In genomic region chr12:118836411-118837341, GRCm38 (mm10) we compare ENCODE assay signal across 8 mouse cellular contexts. TPM values are rescaled to one million over a fixed set of nuclear protein-coding genes. Genes with fewer than 3 reads are reported as not detected.
A peak's percentile ranks its signal among the peaks of the same experiment; 100 is the strongest.
DNase-seq lines count a peak whose midpoint lies in the region; ATAC-seq and TF ChIP-seq lines count a peak whose summit lies in the region.

No protein-coding gene starts in this region.

- intact Hi-C loops in heart, postnatal 25 days (cut with DNase I), result no loop called here

- H3K4me2 ChIP-seq in heart, embryonic 14.5 days (ENCODE audit: low read length), result peak overlapping the region; percentile 94
- peak overlapping the region; percentile 65 for H3K4me2 ChIP-seq in hindbrain, embryonic 14.5 days (replicated peaks)
- H3K4me2 ChIP-seq in liver, embryonic 15.5 days, result peak overlapping the region; percentile 62

- WGBS in heart, embryonic 14.5 days, result under 1% methylated on average over 61 of the region's 72 CpGs
- WGBS in hindbrain, embryonic 14.5 days, result 1% methylated on average over 62 of the region's 72 CpGs
- WGBS in liver, embryonic 15.5 days (ENCODE audit: insufficient replicate concordance), result 1% methylated on average over 72 of the region's 72 CpGs
- under 1% methylated on average over 72 of the region's 72 CpGs for WGBS in small intestine, adult 2 months

- H3K4me3 ChIP-seq in heart, embryonic 14.5 days (ENCODE audit: control insufficient read depth in 1 of 2, insufficient read depth in 1 of 2, low read depth in 1 of 2, low read length in 2 of 2), result peak overlapping the region; percentile 68 to 70
- H3K4me3 ChIP-seq in hindbrain, embryonic 14.5 days (replicated peaks; ENCODE audit: low read length), result peak overlapping the region; percentile 37
- H3K4me3 ChIP-seq in liver, embryonic 15.5 days (replicated peaks), result peak overlapping the region; percentile 51
- H3K4me3 ChIP-seq in small intestine, adult 2 months (ENCODE audit: low read depth, low read length), result peak overlapping the region; percentile 54

- no peaks in the 10 kb centered on the region for H3K36me3 ChIP-seq in heart, embryonic 14.5 days (ENCODE audit: control insufficient read depth, insufficient read depth, low read length)
- no peaks in the 10 kb centered on the region for H3K36me3 ChIP-seq in hindbrain, embryonic 14.5 days (replicated peaks; ENCODE audit: control insufficient read depth, insufficient read depth)
- H3K36me3 ChIP-seq in liver, embryonic 15.5 days (replicated peaks), result no peaks in the 10 kb centered on the region
- H3K36me3 ChIP-seq in small intestine, adult 2 months (ENCODE audit: control insufficient read depth, insufficient read depth, low read length), result no peaks in the 10 kb centered on the region

- no peak for DNase-seq in heart, postnatal 25 days (ENCODE audit: low spot score)
- no peak for DNase-seq in hindbrain, embryonic 14.5 days (ENCODE audit: low spot score)
- DNase-seq in layer of hippocampus, adult 18-20 months (ENCODE audit: low spot score in 2 of 2), result no peak
- no peak for DNase-seq in B cell, adult 2 months

- no peak overlapping the region for H3K27ac ChIP-seq in heart, embryonic 14.5 days (replicated peaks in 1 of 2; ENCODE audit: control insufficient read depth in 1 of 2, insufficient read depth in 1 of 2, low read depth in 2 of 2, low read length in 2 of 2)
- no peak overlapping the region for H3K27ac ChIP-seq in hindbrain, embryonic 14.5 days
- H3K27ac ChIP-seq in liver, embryonic 15.5 days (replicated peaks), result no peak overlapping the region
- no peak overlapping the region for H3K27ac ChIP-seq in small intestine, adult 2 months (ENCODE audit: insufficient read depth, low read depth, low read length)

- peak overlapping the region; percentile 64 for H3K9ac ChIP-seq in heart, embryonic 14.5 days (ENCODE audit: low read length)
- peak overlapping the region; percentile 36; the same call in 1 of the 2 replicates for H3K9ac ChIP-seq in hindbrain, embryonic 14.5 days
- no peak overlapping the region for H3K9ac ChIP-seq in liver, embryonic 15.5 days

- no peaks in the 10 kb centered on the region for H3K9me3 ChIP-seq in heart, embryonic 14.5 days (ENCODE audit: control insufficient read depth, low read length)
- no peaks in the 10 kb centered on the region for H3K9me3 ChIP-seq in hindbrain, embryonic 14.5 days (ENCODE audit: control insufficient read depth, low read length)
- H3K9me3 ChIP-seq in liver, embryonic 15.5 days (replicated peaks), result no peaks in the 10 kb centered on the region

- TF ChIP-seq CTCF in small intestine, adult 2 months (IDR thresholded peaks at IDR 0.05; ENCODE audit: extremely low read depth, insufficient read length, insufficient replicate concordance, low read depth, low read length), result no peak

- peak; percentile 73; the same call in 1 of the 2 replicates for ATAC-seq in heart, embryonic 14.5 days (ENCODE audit: insufficient number of reproducible peaks, insufficient read depth, low FRiP score, low read depth)
- peak; percentile 71 for ATAC-seq in common myeloid progenitor, adult 5-6 weeks (replicated peaks; ENCODE audit: low read depth, poor library complexity, severe bottlenecking)
- ATAC-seq in hindbrain, embryonic 14.5 days (ENCODE audit: low FRiP score), result peak; percentile 78; the same call in 1 of the 2 replicates
- peak; percentile 60 for ATAC-seq in liver, embryonic 15.5 days (ENCODE audit: insufficient read depth)

- H3K4me1 ChIP-seq in heart, embryonic 14.5 days (ENCODE audit: control insufficient read depth in 2 of 2, insufficient read depth in 2 of 2, low read length in 2 of 2), result peaks cover 4 to 6% of the 10 kb centered on the region in 2 experiments; a peak in 2 of 4 replicates
- H3K4me1 ChIP-seq in hindbrain, embryonic 14.5 days (replicated peaks; ENCODE audit: control insufficient read depth, insufficient read depth, low read length), result peaks cover 9% of the 10 kb centered on the region
- no peaks in the 10 kb centered on the region for H3K4me1 ChIP-seq in liver, embryonic 15.5 days (replicated peaks)
- H3K4me1 ChIP-seq in small intestine, adult 2 months (ENCODE audit: control insufficient read depth, insufficient read depth, insufficient read length, low read length), result no peaks in the 10 kb centered on the region

- H3K27me3 ChIP-seq in heart, embryonic 14.5 days (ENCODE audit: control insufficient read depth, insufficient read depth, low read length), result peaks cover 57% of the 10 kb centered on the region
- peaks cover 77% of the 10 kb centered on the region for H3K27me3 ChIP-seq in hindbrain, embryonic 14.5 days (ENCODE audit: control insufficient read depth, insufficient read depth, low read length)
- peaks cover 67% of the 10 kb centered on the region for H3K27me3 ChIP-seq in liver, embryonic 15.5 days
- H3K27me3 ChIP-seq in small intestine, adult 2 months (ENCODE audit: control insufficient read depth, insufficient read depth, low read length), result peaks cover 45% of the 10 kb centered on the region

- no peak for TF ChIP-seq POLR2A in small intestine, adult 2 months (IDR thresholded peaks at IDR 0.05; ENCODE audit: low read depth, low read length)

RNA-seq across cellular contexts. Expression of gene Sp8, which starts 9.5 kb away (rescaled TPM):
- polyA plus RNA-seq in heart, embryonic 14.5 days (2014; fragmentation: Nextera tagmentation; extraction: Ambion mirVana), result not detected in 2 replicates
- not detected for total RNA-seq in heart, postnatal 25 days (2021)
- not detected in 2 replicates for total RNA-seq in common myeloid progenitor, adult 5-6 weeks (2017)
- 3.3 TPM in 2 replicates for polyA plus RNA-seq in hindbrain, embryonic 14.5 days (2014; fragmentation: Nextera tagmentation; extraction: Ambion mirVana)
- not detected in 2 replicates for polyA plus RNA-seq in liver, embryonic 15.5 days (2015; fragmentation: Nextera tagmentation; extraction: Ambion mirVana)
- not detected in 2 replicates for polyA plus RNA-seq in small intestine, adult 2 months (2012; rRNA removed)
- total RNA-seq in layer of hippocampus, adult 18-20 months (2021), result 1 to 10 TPM; 1.2 to 2.3 TPM
